Comparison of ENCODE assay signal across 8 mouse cellular contexts in genomic region chr9:64281781-64282178, GRCm38 (mm10). TPM values are rescaled to one million over a fixed set of nuclear protein-coding genes. Genes with fewer than 3 reads are reported as not detected.
DNase-seq lines count a peak whose midpoint lies in the region; ATAC-seq lines count a peak whose summit lies in the region.

No protein-coding gene starts in this region.

- no peaks in the 10 kb centered on the region for H3K36me3 ChIP-seq in heart, embryonic 16.5 days (ENCODE audit: control insufficient read depth, insufficient read depth)
- no peaks in the 10 kb centered on the region for H3K36me3 ChIP-seq in hindbrain, embryonic 12.5 days
- H3K36me3 ChIP-seq in midbrain, embryonic 14.5 days (ENCODE audit: control insufficient read depth, insufficient read depth, low read length): no peaks in the 10 kb centered on the region

- peak overlapping the region; percentile 94 for H3K4me3 ChIP-seq in heart, embryonic 16.5 days (ENCODE audit: low read length)
- H3K4me3 ChIP-seq in hindbrain, embryonic 12.5 days: peak overlapping the region; percentile 67
- peak overlapping the region; percentile 79 for H3K4me3 ChIP-seq in midbrain, embryonic 14.5 days (replicated peaks; ENCODE audit: low read depth, low read length)

- peak overlapping the region; percentile 92 for H3K27ac ChIP-seq in heart, embryonic 16.5 days (ENCODE audit: low read length)
- peak overlapping the region; percentile 87 for H3K27ac ChIP-seq in hindbrain, embryonic 12.5 days
- H3K27ac ChIP-seq in midbrain, embryonic 14.5 days (replicated peaks; ENCODE audit: low read depth, low read length): peak overlapping the region; percentile 82

- no peak for DNase-seq in heart, postnatal 36 days
- DNase-seq in MEL-GATA-1-ER (ENCODE audit: extremely low read depth, low read depth): peak; percentile 51
- no peak for DNase-seq in midbrain, embryonic 14.5 days
- no peak for DNase-seq in spleen, postnatal 4 days (ENCODE audit: low spot score in 2 of 2)
- no peak for DNase-seq in layer of hippocampus, adult 18-20 months (ENCODE audit: low spot score in 2 of 2)
- no peak for DNase-seq in cerebellum, adult 9-11 months

- WGBS in heart, embryonic 16.5 days: under 1% methylated on average over 24 of the region's 24 CpGs
- 0% methylated on average over 24 of the region's 24 CpGs for WGBS in hindbrain, embryonic 12.5 days
- under 1% methylated on average over 24 of the region's 24 CpGs for WGBS in midbrain, embryonic 14.5 days

- peaks cover 8% of the 10 kb centered on the region for H3K4me1 ChIP-seq in heart, embryonic 16.5 days (ENCODE audit: control insufficient read depth, insufficient read depth, low read length)
- peaks cover 9% of the 10 kb centered on the region for H3K4me1 ChIP-seq in hindbrain, embryonic 12.5 days
- H3K4me1 ChIP-seq in midbrain, embryonic 14.5 days (ENCODE audit: control insufficient read depth, insufficient read depth, low read length): no peaks in the 10 kb centered on the region

- no peaks in the 10 kb centered on the region for H3K9me3 ChIP-seq in heart, embryonic 16.5 days (replicated peaks; ENCODE audit: control insufficient read depth, low read length)
- no peaks in the 10 kb centered on the region for H3K9me3 ChIP-seq in hindbrain, embryonic 12.5 days (replicated peaks)
- H3K9me3 ChIP-seq in midbrain, embryonic 14.5 days (ENCODE audit: control insufficient read depth, low read length): no peaks in the 10 kb centered on the region

- peak; percentile 83 for ATAC-seq in heart, embryonic 16.5 days (replicated peaks; ENCODE audit: extremely low read depth, insufficient read depth, low FRiP score)
- peak; percentile 85 for ATAC-seq in hindbrain, embryonic 12.5 days (ENCODE audit: low FRiP score)
- peak; percentile 81 for ATAC-seq in midbrain, embryonic 14.5 days (ENCODE audit: low FRiP score, low TSS enrichment)

- intact Hi-C loops in heart, postnatal 36 days (cut with DNase I): loop anchor here (5.0 kb wide), 1 partner anchor 61 kb away; the partner anchor contains the start of gene Dis3l

- peak overlapping the region; percentile 97 for H3K9ac ChIP-seq in heart, embryonic 16.5 days (ENCODE audit: low read length)
- H3K9ac ChIP-seq in hindbrain, embryonic 12.5 days: peak overlapping the region; percentile 91
- H3K9ac ChIP-seq in midbrain, embryonic 14.5 days (replicated peaks; ENCODE audit: low read length): peak overlapping the region; percentile 93

- H3K4me2 ChIP-seq in heart, embryonic 16.5 days (ENCODE audit: low read depth, low read length): peak overlapping the region; percentile 84
- H3K4me2 ChIP-seq in hindbrain, embryonic 12.5 days (replicated peaks): peak overlapping the region; percentile 70
- peak overlapping the region; percentile 74 for H3K4me2 ChIP-seq in midbrain, embryonic 14.5 days (ENCODE audit: low read length)

- no peaks in the 10 kb centered on the region for H3K27me3 ChIP-seq in heart, embryonic 16.5 days (ENCODE audit: control insufficient read depth, insufficient read depth, low read length)
- H3K27me3 ChIP-seq in hindbrain, embryonic 12.5 days: no peaks in the 10 kb centered on the region
- H3K27me3 ChIP-seq in midbrain, embryonic 14.5 days (ENCODE audit: control insufficient read depth, insufficient read depth, low read length): no peaks in the 10 kb centered on the region

RNA-seq across cellular contexts. Expression of gene Tipin, which starts 0.4 kb away (rescaled TPM):
- 101 and 110 TPM in 2 replicates for polyA plus RNA-seq in heart, embryonic 16.5 days (2015; fragmentation: Nextera tagmentation; extraction: Ambion mirVana)
- 10 to 100 TPM; 10.5 to 10.9 TPM for total RNA-seq in heart, postnatal 36 days (2021)
- 143 and 153 TPM in 2 replicates for polyA plus RNA-seq in hindbrain, embryonic 12.5 days (2016; fragmentation: Nextera tagmentation; extraction: Ambion mirVana)
- 79.8 and 103 TPM in 2 replicates for polyA plus RNA-seq in midbrain, embryonic 14.5 days (2014; fragmentation: Nextera tagmentation; extraction: Ambion mirVana)
- total RNA-seq in layer of hippocampus, adult 18-20 months (2021): 10 to 100 TPM; 11.8 to 15.2 TPM

RNA-seq across cellular contexts. Expression of gene Map2k1, which starts 28.3 kb away (rescaled TPM):
- 86.8 and 98.1 TPM in 2 replicates for polyA plus RNA-seq in heart, embryonic 16.5 days (2015; fragmentation: Nextera tagmentation; extraction: Ambion mirVana)
- 10 to 100 TPM; 50.1 to 52.8 TPM for total RNA-seq in heart, postnatal 36 days (2021)
- polyA plus RNA-seq in hindbrain, embryonic 12.5 days (2016; fragmentation: Nextera tagmentation; extraction: Ambion mirVana): 74.4 and 75.0 TPM in 2 replicates
- 46.4 and 50.7 TPM in 2 replicates for polyA plus RNA-seq in midbrain, embryonic 14.5 days (2014; fragmentation: Nextera tagmentation; extraction: Ambion mirVana)
- 100 to 1,000 TPM; 354 to 355 TPM for total RNA-seq in layer of hippocampus, adult 18-20 months (2021)

RNA-seq across cellular contexts. Expression of gene Uchl4, which starts 46.8 kb away (rescaled TPM):
- 2.1 and 3.4 TPM in 2 replicates for polyA plus RNA-seq in heart, embryonic 16.5 days (2015; fragmentation: Nextera tagmentation; extraction: Ambion mirVana)
- total RNA-seq in heart, postnatal 36 days (2021): 1 to 10 TPM; 1.8 to 3.1 TPM
- polyA plus RNA-seq in hindbrain, embryonic 12.5 days (2016; fragmentation: Nextera tagmentation; extraction: Ambion mirVana): 3.6 and 4.0 TPM in 2 replicates
- polyA plus RNA-seq in midbrain, embryonic 14.5 days (2014; fragmentation: Nextera tagmentation; extraction: Ambion mirVana): 2.9 and 3.0 TPM in 2 replicates
- total RNA-seq in layer of hippocampus, adult 18-20 months (2021): 1 to 10 TPM; 2.4 to 2.9 TPM

RNA-seq across cellular contexts. Expression of gene Dis3l, which starts 59.3 kb away (rescaled TPM):
- polyA plus RNA-seq in heart, embryonic 16.5 days (2015; fragmentation: Nextera tagmentation; extraction: Ambion mirVana): 19.6 and 21.2 TPM in 2 replicates
- total RNA-seq in heart, postnatal 36 days (2021): 10 to 100 TPM; 24.8 to 28.1 TPM
- polyA plus RNA-seq in hindbrain, embryonic 12.5 days (2016; fragmentation: Nextera tagmentation; extraction: Ambion mirVana): 20.3 and 21.9 TPM in 2 replicates
- polyA plus RNA-seq in midbrain, embryonic 14.5 days (2014; fragmentation: Nextera tagmentation; extraction: Ambion mirVana): 17.1 and 23.9 TPM in 2 replicates
- total RNA-seq in layer of hippocampus, adult 18-20 months (2021): 10 to 100 TPM; 26.3 to 30.0 TPM
